In genomic region chr12:8487959-8488651, GRCm38 (mm10) we compare ENCODE assay signal across 8 mouse cellular contexts. TPM values are rescaled to one million over a fixed set of nuclear protein-coding genes. Genes with fewer than 3 reads are reported as not detected.
DNase-seq lines count a peak whose midpoint lies in the region; ATAC-seq lines count a peak whose summit lies in the region.

No protein-coding gene starts in this region.

- peak; percentile 43; the same call in 1 of the 2 replicates for ATAC-seq in neural tube, embryonic 13.5 days (ENCODE audit: low read depth)
- no peak for ATAC-seq in neural tube, embryonic 15.5 days (ENCODE audit: low FRiP score)
- peak; percentile 64 for ATAC-seq in lung, embryonic 15.5 days (ENCODE audit: borderline replicate concordance, extremely low read depth, low FRiP score, low TSS enrichment)

- no peak overlapping the region for H3K4me3 ChIP-seq in neural tube, embryonic 13.5 days
- H3K4me3 ChIP-seq in neural tube, embryonic 15.5 days (replicated peaks) = no peak overlapping the region
- no peak overlapping the region for H3K4me3 ChIP-seq in lung, embryonic 15.5 days

- 80% methylated on average over 5 of the region's 5 CpGs for WGBS in neural tube, embryonic 13.5 days
- WGBS in neural tube, embryonic 15.5 days = 74% methylated on average over 5 of the region's 5 CpGs
- 52% methylated on average over 5 of the region's 5 CpGs for WGBS in lung, embryonic 15.5 days

- H3K9me3 ChIP-seq in neural tube, embryonic 13.5 days = no peaks in the 10 kb centered on the region
- no peaks in the 10 kb centered on the region for H3K9me3 ChIP-seq in neural tube, embryonic 15.5 days (replicated peaks)
- no peaks in the 10 kb centered on the region for H3K9me3 ChIP-seq in lung, embryonic 15.5 days

- H3K9ac ChIP-seq in neural tube, embryonic 13.5 days = no peak overlapping the region
- no peak overlapping the region for H3K9ac ChIP-seq in neural tube, embryonic 15.5 days (replicated peaks)
- H3K9ac ChIP-seq in lung, embryonic 15.5 days = no peak overlapping the region

- no peaks in the 10 kb centered on the region for H3K36me3 ChIP-seq in neural tube, embryonic 13.5 days
- H3K36me3 ChIP-seq in neural tube, embryonic 15.5 days = no peaks in the 10 kb centered on the region
- H3K36me3 ChIP-seq in lung, embryonic 15.5 days = no peaks in the 10 kb centered on the region

- no peak overlapping the region for H3K4me2 ChIP-seq in neural tube, embryonic 13.5 days
- H3K4me2 ChIP-seq in neural tube, embryonic 15.5 days = no peak overlapping the region
- no peak overlapping the region for H3K4me2 ChIP-seq in lung, embryonic 15.5 days

- peaks cover 9% of the 10 kb centered on the region; the same call in 1 of the 2 replicates for H3K4me1 ChIP-seq in neural tube, embryonic 13.5 days (replicated peaks)
- H3K4me1 ChIP-seq in neural tube, embryonic 15.5 days = peaks cover 5% of the 10 kb centered on the region
- peaks cover 39% of the 10 kb centered on the region for H3K4me1 ChIP-seq in lung, embryonic 15.5 days

- no peaks in the 10 kb centered on the region for H3K27me3 ChIP-seq in neural tube, embryonic 13.5 days
- no peaks in the 10 kb centered on the region for H3K27me3 ChIP-seq in neural tube, embryonic 15.5 days (replicated peaks)
- no peaks in the 10 kb centered on the region for H3K27me3 ChIP-seq in lung, embryonic 15.5 days

- H3K27ac ChIP-seq in neural tube, embryonic 13.5 days (replicated peaks) = no peak overlapping the region
- H3K27ac ChIP-seq in neural tube, embryonic 15.5 days (replicated peaks) = no peak overlapping the region
- peak overlapping the region; percentile 23 for H3K27ac ChIP-seq in lung, embryonic 15.5 days

- peak; percentile 65 for DNase-seq in brain, adult 2 months (ENCODE audit: low read depth, low spot score)
- DNase-seq in heart, postnatal 4 days = peak; percentile 76
- DNase-seq in urinary bladder, adult 2 months (ENCODE audit: low spot score) = peak; percentile 72
- DNase-seq in thymus, postnatal 10 days (ENCODE audit: low spot score in 2 of 2) = no peak
- DNase-seq in frontal cortex, postnatal 25 days (ENCODE audit: low spot score in 2 of 2) = no peak

RNA-seq across cellular contexts. Expression of gene Rhob, which starts 11.7 kb away (rescaled TPM):
- 80.6 and 81.1 TPM in 2 replicates for polyA plus RNA-seq in neural tube, embryonic 13.5 days (2015; fragmentation: Nextera tagmentation; extraction: Ambion mirVana)
- polyA plus RNA-seq in neural tube, embryonic 15.5 days (2015; fragmentation: Nextera tagmentation; extraction: Ambion mirVana) = 77.0 and 91.1 TPM in 2 replicates
- 100 to 1,000 TPM; 124 to 128 TPM for total RNA-seq in heart, postnatal 4 days (2021)
- polyA plus RNA-seq in lung, embryonic 15.5 days (2015; fragmentation: Nextera tagmentation; extraction: Ambion mirVana) = 49.4 and 52.1 TPM in 2 replicates
- 189 and 223 TPM in 2 replicates for polyA plus RNA-seq in urinary bladder, adult 2 months (2012; rRNA removed)

Comparison
In these comparisons a context has a peak if more than half of its experiments do, and no peak if none do; other contexts are left out.
1. DNase-seq: peak in brain, adult 2 months (single experiment), heart, postnatal 4 days (single experiment) and urinary bladder, adult 2 months (single experiment); none in thymus, postnatal 10 days (0 of 2) and frontal cortex, postnatal 25 days (0 of 2).